Mouse (Mus musculus): ENCODE results near the gene Stk40.
A peak's percentile ranks its signal among the peaks of the same experiment; 100 is the strongest.

Stk40 gene

DNA sequence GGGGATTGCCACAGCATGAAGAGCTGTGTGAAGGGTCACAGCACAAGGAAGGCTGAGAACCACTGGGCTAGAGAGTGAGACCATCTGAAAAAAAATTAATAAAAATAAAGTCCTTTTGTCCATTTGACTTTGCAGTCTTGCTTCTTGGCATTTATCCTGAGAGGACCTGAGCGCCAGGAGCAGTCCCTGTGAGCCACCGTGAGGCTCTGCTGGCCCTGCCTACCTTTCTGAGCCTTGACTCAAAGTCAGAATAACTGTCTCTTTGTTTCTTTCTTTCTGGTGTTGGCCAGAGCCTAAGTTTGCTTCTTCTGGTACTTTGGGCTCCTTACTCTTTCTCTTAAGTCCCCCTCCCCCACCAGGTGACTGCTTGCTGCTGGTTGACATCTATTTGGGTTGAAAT lies 16.7 kb downstream of the Stk40 start:
- no peak for DNase-seq (ENCODE audit: low read depth, low spot score)

- peak; percentile 72 for DNase-seq (ENCODE audit: low read depth, low spot score)
Measured at GRCm38 (mm10) chr4:126123309-126124040, 19.7 kb downstream of the Stk40 start.

DNA sequence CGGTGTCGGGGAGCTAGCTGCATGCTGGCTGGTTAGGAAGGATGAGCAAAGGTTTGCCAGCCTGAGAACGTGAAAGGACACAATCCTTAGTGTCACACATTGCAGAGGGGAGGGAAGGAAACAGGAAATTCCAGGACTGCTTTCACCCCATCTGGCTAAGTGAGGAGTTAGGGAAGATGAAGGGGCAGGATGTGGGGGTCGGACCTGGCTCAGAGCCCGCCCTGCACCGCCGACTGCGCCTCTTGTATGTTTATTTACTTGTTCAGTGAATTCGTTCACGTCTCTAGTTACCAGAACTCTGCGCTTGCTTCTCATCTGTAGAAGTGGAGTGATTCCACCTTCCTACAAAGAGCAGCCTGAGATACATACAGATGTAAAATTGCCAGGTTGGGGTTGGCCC lies 26.7 kb downstream of the Stk40 start:
- DNase-seq (ENCODE audit: low read depth, low spot score), result no peak

GRCm38 (mm10) chr4:126131290-126132121 lies 27.7 kb downstream of the Stk40 start:
- DNase-seq (ENCODE audit: low read depth, low spot score), result no peak

DNA sequence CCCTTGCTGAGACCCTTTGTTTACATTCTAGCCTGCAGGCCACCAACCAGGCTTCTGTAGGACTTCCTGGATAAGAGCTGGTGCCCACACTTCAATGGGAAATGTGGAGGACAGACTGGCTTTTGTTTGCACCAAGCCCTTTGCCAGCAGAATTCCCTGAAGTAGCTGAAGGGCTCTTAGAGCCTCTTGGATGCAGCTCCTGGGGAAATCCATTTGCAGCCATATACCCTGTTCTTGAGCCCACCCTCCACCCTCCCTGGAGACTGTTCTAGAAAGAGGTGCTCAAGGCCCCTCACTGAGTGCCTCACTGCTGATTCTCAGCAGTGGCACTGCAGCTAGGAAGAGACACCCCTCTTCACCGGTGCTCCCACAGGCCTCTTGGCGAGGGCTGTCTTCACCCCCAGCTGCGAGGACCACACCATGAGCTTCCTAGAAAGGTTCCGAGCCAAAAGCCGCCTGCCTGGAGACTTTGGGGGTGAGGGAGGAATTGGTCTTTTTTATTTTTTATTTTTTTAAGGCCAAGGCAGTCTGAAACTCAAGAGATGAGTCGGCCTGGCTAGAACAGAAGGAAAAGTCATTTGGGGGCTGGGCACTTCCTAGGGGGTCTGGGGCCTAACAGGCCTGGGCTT lies 29.0 kb downstream of the Stk40 start:
- DNase-seq (ENCODE audit: low read depth, low spot score), result no peak

GRCm38 (mm10) chr4:126134236-126134635 lies 30.5 kb downstream of the Stk40 start:
- no peak for DNase-seq (ENCODE audit: low read depth, low spot score)

DNA sequence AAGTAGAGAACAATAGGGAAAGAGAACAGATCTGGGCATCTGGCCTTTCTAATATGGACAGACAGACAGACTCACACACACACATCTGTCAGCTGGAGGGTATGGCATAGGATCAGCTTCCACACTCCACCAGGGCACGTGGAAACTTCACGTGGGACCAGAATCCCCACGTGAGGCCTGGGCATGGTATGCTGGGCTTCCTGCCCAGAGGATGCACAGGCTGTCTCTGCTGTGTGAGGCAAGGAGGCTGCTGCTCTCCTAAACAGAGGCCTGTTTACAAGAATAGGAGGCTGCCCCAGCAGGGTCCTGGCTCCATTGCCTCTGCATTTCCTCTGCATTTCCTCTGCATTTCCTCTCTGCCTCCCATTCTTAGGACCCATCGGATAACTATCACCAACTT lies 30.9 kb downstream of the Stk40 start:
- no peak for DNase-seq (ENCODE audit: low read depth, low spot score)

- no peak for DNase-seq (ENCODE audit: low read depth, low spot score)
Measured at GRCm38 (mm10) chr4:126137773-126138172, 34.0 kb downstream of the Stk40 start.

DNA sequence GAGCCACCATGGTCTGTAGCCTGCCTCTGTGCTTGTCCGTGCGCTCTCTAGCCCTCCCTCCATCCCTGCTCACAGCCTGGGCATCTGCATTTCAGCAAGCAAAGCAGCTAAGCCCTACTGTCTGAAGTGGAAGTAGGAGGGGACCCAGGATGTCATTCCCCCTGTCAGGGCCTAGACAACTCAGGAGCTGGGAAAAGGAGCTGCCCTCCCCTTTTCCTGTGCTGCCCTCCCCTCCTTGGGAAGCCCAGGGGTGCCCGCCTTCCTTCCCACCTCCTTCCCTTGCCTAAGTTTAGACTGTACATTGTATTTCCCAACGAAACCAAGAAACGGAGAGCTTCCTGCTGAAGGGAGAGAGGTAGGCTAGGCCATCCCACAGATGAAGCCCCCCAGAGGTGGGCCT lies 37.3 kb downstream of the Stk40 start:
- DNase-seq (ENCODE audit: low read depth, low spot score), result no peak

DNA sequence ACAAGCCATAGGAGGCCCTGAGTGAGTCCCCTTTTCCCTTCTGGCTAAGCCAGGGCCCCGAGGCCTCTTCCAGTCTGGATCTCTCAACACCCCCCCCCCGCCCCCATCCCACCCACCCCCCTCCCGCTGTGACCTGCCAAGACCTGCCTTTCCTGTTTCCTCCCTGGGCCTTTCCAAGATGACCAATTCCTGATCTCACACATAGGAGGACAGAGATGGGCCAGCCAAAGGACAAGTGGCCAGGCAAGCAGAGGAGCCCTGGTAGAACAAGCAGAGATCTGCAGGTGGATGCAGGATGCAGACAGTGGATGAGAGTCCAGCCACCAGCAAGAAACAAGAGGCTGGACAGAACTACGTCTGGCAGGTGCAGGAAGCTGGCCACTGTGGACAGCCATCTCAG lies 41.6 kb downstream of the Stk40 start:
- DNase-seq (ENCODE audit: low read depth, low spot score), result no peak

GRCm38 (mm10) chr4:126146974-126147532 lies 43.3 kb downstream of the Stk40 start:
- no peak for DNase-seq (ENCODE audit: low read depth, low spot score)

DNA sequence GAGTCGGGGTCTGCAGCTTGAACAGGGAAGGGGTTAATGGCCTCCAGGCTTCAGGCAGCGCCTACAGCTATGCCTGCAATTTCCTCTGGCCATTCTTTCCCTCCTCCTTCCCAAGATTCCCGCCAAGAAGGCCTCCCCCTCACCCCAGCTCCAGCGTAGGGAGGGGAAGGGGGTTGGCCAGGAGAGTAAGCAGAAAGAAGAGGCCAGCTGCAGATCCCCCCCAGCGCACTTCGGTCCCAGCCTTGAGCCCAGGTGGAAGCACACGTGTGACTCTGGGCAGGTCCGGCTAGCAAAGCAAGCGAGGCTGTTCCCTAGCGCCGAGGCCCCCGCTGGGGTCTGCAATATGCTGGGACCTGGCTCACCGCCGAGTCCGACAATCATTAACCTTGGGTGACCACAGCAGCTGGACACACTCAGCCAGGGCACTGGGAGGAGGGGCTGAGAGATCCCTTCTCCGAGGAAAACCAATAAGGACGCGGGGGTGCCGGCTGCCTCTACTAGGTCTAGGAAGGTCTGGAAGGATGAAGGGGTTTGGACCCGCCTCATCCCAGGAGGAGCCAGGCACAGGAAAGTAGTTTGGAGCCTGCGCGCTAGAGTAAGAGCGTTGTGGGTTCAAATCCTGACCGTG lies 43.9 kb downstream of the Stk40 start, which contains the start of gene Eva1b:
Gene Eva1b (plus strand): TSS at position 212 of the 628 bp plus-strand sequence.
- no peak for DNase-seq (ENCODE audit: low read depth, low spot score)

GRCm38 (mm10) chr4:126148161-126148961 lies 44.6 kb downstream of the Stk40 start:
- no peak for DNase-seq (ENCODE audit: low read depth, low spot score)

GRCm38 (mm10) chr4:126149041-126149676 lies 45.4 kb downstream of the Stk40 start:
- DNase-seq (ENCODE audit: low read depth, low spot score), result no peak

DNA sequence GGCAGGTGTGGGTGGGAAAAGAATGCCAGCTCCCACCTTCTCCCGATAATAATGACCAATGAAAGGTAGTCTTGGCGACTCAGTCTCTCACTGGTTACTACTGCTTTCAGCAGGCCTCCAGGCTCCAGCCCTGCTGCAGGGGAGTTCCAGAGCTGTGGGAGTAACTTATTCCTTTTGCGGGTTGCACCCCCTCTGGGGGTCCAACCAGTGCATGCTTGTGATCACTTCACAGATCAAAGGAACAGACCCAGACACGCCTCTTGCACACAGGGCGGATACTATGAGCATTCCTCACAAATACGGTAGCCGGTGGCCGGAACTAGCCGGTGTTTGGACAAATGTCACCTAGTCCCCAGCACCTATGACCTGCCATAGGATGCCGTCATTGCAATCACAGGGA lies 46.0 kb downstream of the Stk40 start:
- no peak for DNase-seq (ENCODE audit: low read depth, low spot score)

DNA sequence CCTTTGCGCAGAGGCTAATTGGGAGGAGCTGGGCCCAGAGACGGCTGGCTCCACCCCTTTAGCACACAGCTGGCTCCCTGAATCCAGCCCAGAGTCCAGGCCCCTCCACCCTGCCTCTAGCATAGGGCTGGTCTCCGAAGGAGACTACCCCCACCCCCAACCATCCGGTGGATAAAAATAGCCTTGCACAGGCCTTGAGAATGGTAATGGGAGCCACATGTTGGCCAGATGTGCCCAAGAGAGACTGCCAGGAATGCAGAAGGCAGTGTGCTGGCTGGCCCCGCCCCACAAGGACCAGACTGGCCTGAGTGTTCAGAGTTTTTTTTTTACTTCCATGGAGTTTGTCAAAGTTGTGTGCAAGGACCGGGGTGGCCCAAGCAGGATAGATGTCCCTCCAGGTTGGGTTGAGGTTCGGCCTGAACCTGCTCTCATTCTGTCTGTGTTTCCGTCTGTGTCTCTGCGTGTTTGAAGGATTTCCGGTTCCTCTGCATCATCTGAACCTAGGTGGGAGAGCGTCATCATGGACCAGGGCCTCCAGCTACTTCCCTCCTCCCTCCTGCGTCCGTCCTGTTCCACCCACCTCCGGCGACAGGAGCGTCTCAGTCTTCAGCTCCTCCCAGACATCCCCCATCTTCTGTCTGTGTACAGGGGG lies 46.7 kb downstream of the Stk40 start:
- no peak for DNase-seq (ENCODE audit: low read depth, low spot score)

- DNase-seq (ENCODE audit: low read depth, low spot score), result no peak
Measured at GRCm38 (mm10) chr4:126150949-126151320, 47.2 kb downstream of the Stk40 start.

DNA sequence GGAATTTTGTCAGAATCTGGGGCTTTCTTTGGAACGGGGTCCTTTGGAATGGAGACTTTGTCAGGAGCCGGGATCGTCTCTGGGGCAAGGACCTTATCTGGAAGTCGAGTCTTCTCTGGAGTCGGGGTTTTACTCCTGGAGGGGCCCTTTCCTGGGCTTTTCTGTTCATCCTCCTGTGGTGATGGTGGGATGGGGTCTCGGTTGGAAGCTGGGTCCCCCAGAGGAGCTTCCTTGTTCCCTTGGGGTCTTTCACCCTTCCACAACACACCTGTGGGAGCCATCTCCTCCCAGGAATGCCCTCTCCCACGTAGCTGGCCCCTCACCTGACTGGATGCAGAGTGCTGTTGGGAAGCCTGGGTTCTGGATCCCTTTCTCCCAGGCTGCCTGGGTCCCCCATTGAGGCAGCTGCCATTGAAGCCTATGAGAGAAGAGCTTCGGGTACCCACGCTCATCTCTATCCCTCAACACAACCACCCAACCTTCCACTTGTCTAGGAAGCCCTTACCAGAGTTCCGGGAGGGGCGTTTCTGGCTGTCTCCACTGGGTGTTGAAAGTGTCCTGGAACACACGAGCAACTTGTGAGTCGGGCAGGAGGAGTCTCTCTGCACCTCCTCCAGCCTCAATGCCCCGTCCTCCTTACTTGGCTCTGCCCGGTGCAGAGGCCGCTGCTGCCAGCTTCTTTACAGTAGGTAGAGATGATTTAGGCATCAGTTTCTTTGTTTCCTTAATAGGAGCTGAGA lies 48.1 kb downstream of the Stk40 start:
- DNase-seq (ENCODE audit: low read depth, low spot score), result no peak

- no peak for DNase-seq (ENCODE audit: low read depth, low spot score)
Measured at GRCm38 (mm10) chr4:126152864-126153263, 49.1 kb downstream of the Stk40 start.

Data from telencephalon, adult 2 months (tissue).